Mouse (Mus musculus): ENCODE measurements at regions not wholly inside any gene's neighbourhood (a gene's known extent, or its start where the extent isn't known, plus 50 kb on each side); places are given as distances from the start of the nearest gene placed in this dataset.
"Not testable (repeated sequence)": the region's sequence is repeated elsewhere in the genome, so short reads cannot be mapped to it uniquely, and the experiment has no call there.

DNA sequence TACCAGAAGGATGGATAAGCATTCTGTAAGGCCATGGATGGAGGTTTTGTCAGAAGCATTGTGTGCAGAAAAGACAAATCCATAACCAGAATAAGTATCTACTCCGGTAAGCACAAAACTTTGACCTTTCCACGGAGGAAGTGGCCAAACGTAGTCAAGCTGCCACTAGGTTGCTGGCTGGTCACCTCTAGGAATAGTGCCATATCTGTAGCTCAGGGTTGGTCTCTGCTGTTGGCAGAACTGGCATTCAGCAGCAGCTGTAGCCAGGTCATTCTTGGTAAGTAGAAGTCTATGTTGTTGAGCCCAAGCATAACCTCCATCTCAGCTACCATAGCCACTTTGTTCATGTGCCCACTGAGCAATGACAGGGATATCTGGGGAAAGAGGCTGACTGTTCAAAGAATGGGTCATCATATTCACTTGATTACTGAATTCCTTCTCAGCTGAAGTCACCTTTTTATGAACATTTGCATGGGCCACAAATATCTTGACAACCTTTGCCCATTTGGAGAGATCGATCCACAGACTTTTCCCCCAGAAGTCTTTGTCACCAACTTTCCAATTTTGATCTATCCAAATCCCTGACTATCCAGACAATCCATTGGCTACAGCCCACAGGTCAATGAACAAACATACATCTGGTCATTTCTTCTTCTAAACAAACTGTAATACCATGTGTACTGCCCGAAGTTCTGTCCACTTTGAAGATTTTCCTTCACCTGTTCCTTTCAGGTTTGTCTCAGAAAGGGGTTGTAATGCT lies 114.2 kb downstream of the Ly6f start:
- Histone ChIP-seq H3K36me3 (ENCODE audit: insufficient read depth, low read length) (no peaks in the 10 kb centered on the region), H3K9me3 (ENCODE audit: low read length) (no peaks in the 10 kb centered on the region), H3K27ac (ENCODE audit: low read length) (no peak overlapping the region), H3K9ac (replicated peaks; ENCODE audit: low read depth) (no peak overlapping the region), H3K4me2 (replicated peaks; ENCODE audit: low read depth, low read length) (no peak overlapping the region), H3K27me3 (replicated peaks; ENCODE audit: insufficient read depth, low read length) (no peaks in the 10 kb centered on the region), H3K4me3 (ENCODE audit: low read depth, low read length) (no peak overlapping the region), H3K4me1 (ENCODE audit: insufficient read depth, low read depth, low read length) (no peaks in the 10 kb centered on the region)
- no peak for DNase-seq (ENCODE audit: low spot score)
- whole genome bisulfite sequencing, result 81% methylated on average over 5 of the region's 5 CpGs
- ATAC-seq, result no peak
- TF ChIP-seq CTCF (IDR thresholded peaks at IDR 0.05) (no peak), EP300 (IDR thresholded peaks at IDR 0.05) (no peak)

GRCm38 (mm10) chr15:75392924-75393464 lies 124.8 kb downstream of the Ly6f start:
- H3K9ac ChIP-seq (replicated peaks; ENCODE audit: low read depth); H3K27me3 ChIP-seq (replicated peaks; ENCODE audit: insufficient read depth, low read length); H3K4me1 ChIP-seq (ENCODE audit: insufficient read depth, low read depth, low read length); H3K36me3 ChIP-seq (ENCODE audit: insufficient read depth, low read length); H3K4me3 ChIP-seq (ENCODE audit: low read depth, low read length); ATAC-seq; DNase-seq (ENCODE audit: low spot score); H3K4me2 ChIP-seq (replicated peaks; ENCODE audit: low read depth, low read length); H3K27ac ChIP-seq (ENCODE audit: low read length); H3K9me3 ChIP-seq (ENCODE audit: low read length): not testable (repeated sequence)
- 61% methylated on average over 7 of the region's 7 CpGs for WGBS

DNA sequence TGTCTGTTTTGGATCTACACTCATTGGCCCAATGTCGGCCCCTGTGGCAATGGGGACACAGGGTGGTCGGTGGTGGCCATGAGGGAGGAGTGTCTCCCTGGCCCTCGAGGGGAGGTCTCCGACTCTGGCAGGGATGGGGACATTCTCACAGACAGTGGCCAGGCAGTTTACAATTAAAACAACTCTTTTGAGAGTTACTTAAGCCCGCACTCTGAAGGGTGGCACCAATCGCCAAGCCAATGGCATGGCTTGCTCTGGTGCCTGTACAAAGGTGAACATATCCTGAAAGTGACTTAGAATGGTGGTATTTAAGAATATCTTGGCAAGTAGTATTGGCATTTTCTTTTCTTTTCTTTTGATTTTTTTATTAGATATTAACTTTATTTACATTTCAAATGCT lies 129.1 kb downstream of the Ly6f start:
- Histone ChIP-seq H3K4me3 (ENCODE audit: low read depth, low read length) (no peak overlapping the region), H3K9me3 (ENCODE audit: low read length) (no peaks in the 10 kb centered on the region), H3K27ac (ENCODE audit: low read length) (no peak overlapping the region), H3K27me3 (replicated peaks; ENCODE audit: insufficient read depth, low read length) (no peaks in the 10 kb centered on the region), H3K9ac (replicated peaks; ENCODE audit: low read depth) (no peak overlapping the region), H3K4me1 (ENCODE audit: insufficient read depth, low read depth, low read length) (no peaks in the 10 kb centered on the region), H3K36me3 (ENCODE audit: insufficient read depth, low read length) (no peaks in the 10 kb centered on the region), H3K4me2 (replicated peaks; ENCODE audit: low read depth, low read length) (no peak overlapping the region)
- ATAC-seq, result no peak
- DNase-seq (ENCODE audit: low spot score), result no peak
- TF ChIP-seq EP300 (IDR thresholded peaks at IDR 0.05), result no peak
- no peak for TF ChIP-seq CTCF (IDR thresholded peaks at IDR 0.05)
- WGBS, result 90% methylated on average over 6 of the region's 6 CpGs

Data from lung, postnatal 0 days (tissue).